Mouse (Mus musculus): ENCODE measurements around the gene Slc39a5. TPM values are rescaled to one million over a fixed set of nuclear protein-coding genes. Genes with fewer than 3 reads are reported as not detected.

The Slc39a5 gene
- total RNA-seq (2021) = not detected
- long read RNA-seq, experiment 1 = 0 reads
- long read RNA-seq, experiment 2 = 0 reads

- Histone ChIP-seq H3K27ac (no peak within 1 kb of the TSS), H3K4me3 (no peak within 1 kb of the TSS)
- no peak for DNase-seq
- intact Hi-C loops (cut with DNase I) = loop anchor here (2.0 kb wide), 1 partner anchor 14 kb away; no protein-coding TSS in a partner anchor
- TF ChIP-seq CTCF (IDR thresholded peaks at IDR 0.05) = no peak
Measured at GRCm38 (mm10) chr10:128401056-128401455, at the start of gene Slc39a5. Gene Slc39a5, minus strand, starts transcription at chr10:128401229.

DNA sequence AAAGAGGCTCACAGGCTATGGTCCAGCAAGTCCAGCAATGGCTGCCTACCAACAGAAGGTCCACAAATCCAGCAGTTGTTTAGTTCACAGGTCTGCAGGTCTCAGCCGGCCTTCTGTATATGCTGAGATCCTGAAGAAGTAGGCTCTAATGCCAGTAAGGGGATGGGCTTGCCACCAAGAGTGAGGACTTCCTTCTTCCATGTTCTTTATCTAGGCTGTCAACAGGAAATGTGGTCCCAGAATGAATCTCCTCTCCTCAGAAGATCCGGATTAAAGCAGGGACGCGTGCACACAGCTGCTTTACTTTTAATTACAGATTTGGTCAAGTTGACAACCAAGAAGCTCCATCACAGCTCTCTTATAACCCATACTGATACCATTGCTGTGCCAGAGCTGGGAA lies 44.4 kb upstream of the Slc39a5 start:
- Histone ChIP-seq H3K27ac (peak overlapping the region; percentile 31; the same call in 1 of the 2 replicates), H3K4me3 (no peak overlapping the region)
- DNase-seq = no peak
- intact Hi-C loops (cut with DNase I) = no loop called here
- TF ChIP-seq CTCF (IDR thresholded peaks at IDR 0.05) = no peak

- no peak overlapping the region for H3K4me3 ChIP-seq
- no peak for DNase-seq
- intact Hi-C loops (cut with DNase I) = no loop called here
- no peak overlapping the region for H3K27ac ChIP-seq
- no peak for TF ChIP-seq CTCF (IDR thresholded peaks at IDR 0.05)
Measured at GRCm38 (mm10) chr10:128444354-128444753, 43.3 kb upstream of the Slc39a5 start.

GRCm38 (mm10) chr10:128442718-128443117 lies 41.7 kb upstream of the Slc39a5 start:
- TF ChIP-seq CTCF (IDR thresholded peaks at IDR 0.05) = no peak
- intact Hi-C loops (cut with DNase I) = no loop called here
- no peak for DNase-seq

GRCm38 (mm10) chr10:128441324-128442119 lies 40.5 kb upstream of the Slc39a5 start:
- H3K27ac ChIP-seq = no peak overlapping the region
- DNase-seq = no peak
- no peak for TF ChIP-seq CTCF (IDR thresholded peaks at IDR 0.05)
- no peak overlapping the region for H3K4me3 ChIP-seq
- intact Hi-C loops (cut with DNase I) = no loop called here

More at GRCm38 (mm10) chr10:128442718-128443117, 41.7 kb upstream of the Slc39a5 start:
- H3K27ac ChIP-seq = no peak overlapping the region
- no peak overlapping the region for H3K4me3 ChIP-seq

- H3K4me3 ChIP-seq = no peak overlapping the region
- intact Hi-C loops (cut with DNase I) = no loop called here
- no peak for DNase-seq
- TF ChIP-seq CTCF (IDR thresholded peaks at IDR 0.05) = peak; percentile 49
- no peak overlapping the region for H3K27ac ChIP-seq
Measured at GRCm38 (mm10) chr10:128440407-128440806, 39.4 kb upstream of the Slc39a5 start.

DNA sequence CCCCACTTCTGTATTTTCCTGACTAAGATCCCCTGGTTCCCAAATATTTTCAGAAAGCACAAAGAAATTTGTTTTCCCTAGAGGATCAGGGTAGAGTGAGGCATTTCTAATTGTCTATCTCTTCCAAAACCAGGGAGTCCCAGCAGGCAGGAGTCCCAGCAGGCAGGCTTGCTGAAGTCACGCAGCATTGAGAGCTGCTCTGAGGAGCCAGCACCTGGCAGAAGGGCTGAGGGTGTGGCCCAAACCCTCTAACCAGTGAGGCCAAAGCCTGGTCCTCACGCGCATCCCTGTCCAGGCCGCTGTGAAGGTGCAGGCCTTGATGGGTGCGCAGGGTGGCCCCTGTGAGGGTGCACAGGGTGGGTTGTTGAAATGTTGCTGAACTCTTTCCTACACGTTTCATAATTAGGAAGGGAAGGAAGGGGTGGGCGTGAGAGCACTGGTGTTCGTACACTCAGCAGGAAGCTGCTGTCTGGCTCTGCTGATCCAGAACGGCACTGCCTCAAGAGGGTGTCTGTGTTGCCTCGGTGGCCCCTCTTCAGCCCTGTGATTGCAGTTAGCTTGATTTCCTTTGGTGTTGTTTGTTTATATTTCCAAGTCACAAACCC lies 37.7 kb upstream of the Slc39a5 start:
- H3K27ac ChIP-seq = peak overlapping the region; percentile 57
- DNase-seq = no peak
- no peak overlapping the region for H3K4me3 ChIP-seq
- intact Hi-C loops (cut with DNase I) = no loop called here
- TF ChIP-seq CTCF (IDR thresholded peaks at IDR 0.05) = no peak

GRCm38 (mm10) chr10:128436376-128436775 lies 35.3 kb upstream of the Slc39a5 start:
- Histone ChIP-seq H3K4me3 (no peak overlapping the region), H3K27ac (peak overlapping the region; percentile 73)
- intact Hi-C loops (cut with DNase I) = no loop called here
- DNase-seq = no peak
- TF ChIP-seq CTCF (IDR thresholded peaks at IDR 0.05) = no peak

DNA sequence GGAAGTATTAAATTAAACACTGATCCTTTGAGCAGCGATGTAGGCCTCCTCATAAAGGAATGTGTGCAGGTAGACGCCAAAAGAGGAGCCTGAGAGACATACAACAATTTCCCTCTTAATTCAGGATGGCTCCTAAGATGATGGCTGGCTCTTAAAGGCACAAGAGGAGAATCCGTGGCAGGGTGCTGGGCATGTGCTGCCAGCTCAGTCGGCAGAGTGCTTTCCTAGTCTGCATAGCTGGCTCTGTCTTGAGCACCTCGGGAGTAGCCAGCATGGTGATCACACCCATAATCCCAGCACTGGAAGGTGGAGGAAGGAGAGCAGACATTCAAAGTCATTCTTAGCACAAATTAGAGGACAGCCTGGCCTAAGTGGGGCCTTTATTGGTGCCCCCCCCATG lies 34.8 kb upstream of the Slc39a5 start:
- Histone ChIP-seq H3K4me3 (no peak overlapping the region), H3K27ac (peak overlapping the region; percentile 73)
- intact Hi-C loops (cut with DNase I) = no loop called here
- no peak for TF ChIP-seq CTCF (IDR thresholded peaks at IDR 0.05)
- peak; percentile 57 for DNase-seq

- Histone ChIP-seq H3K27ac (peak overlapping the region; percentile 73), H3K4me3 (no peak overlapping the region)
- intact Hi-C loops (cut with DNase I) = no loop called here
- peak; percentile 73 for DNase-seq
- TF ChIP-seq CTCF (IDR thresholded peaks at IDR 0.05) = no peak
Measured at GRCm38 (mm10) chr10:128435186-128435823, 34.3 kb upstream of the Slc39a5 start.

DNA sequence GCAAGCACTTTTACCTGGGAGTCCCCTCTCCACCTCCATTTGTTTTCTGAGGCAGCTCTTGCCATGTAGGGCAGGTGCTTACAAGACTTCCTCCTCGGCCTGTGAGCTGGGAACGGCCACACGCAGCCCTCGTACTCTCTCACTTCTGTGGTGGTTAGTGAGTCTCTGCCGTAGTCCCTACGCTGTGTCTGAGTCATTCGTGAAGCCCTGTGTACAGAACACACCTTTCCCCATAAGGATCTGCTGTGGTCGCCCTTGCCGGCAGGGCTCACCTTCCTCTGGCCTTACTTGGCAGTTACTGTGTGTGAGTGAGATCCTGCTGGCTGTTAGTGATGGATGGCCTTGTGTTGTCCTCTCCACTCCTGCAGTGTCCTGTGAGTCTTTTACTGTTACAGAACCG lies 33.7 kb upstream of the Slc39a5 start:
- H3K27ac ChIP-seq = no peak overlapping the region
- intact Hi-C loops (cut with DNase I) = no loop called here
- no peak for DNase-seq
- H3K4me3 ChIP-seq = no peak overlapping the region
- no peak for TF ChIP-seq CTCF (IDR thresholded peaks at IDR 0.05)

GRCm38 (mm10) chr10:128433417-128433816 lies 32.4 kb upstream of the Slc39a5 start:
- H3K4me3 ChIP-seq = no peak overlapping the region
- no peak overlapping the region for H3K27ac ChIP-seq
- TF ChIP-seq CTCF (IDR thresholded peaks at IDR 0.05) = no peak
- no peak for DNase-seq
- intact Hi-C loops (cut with DNase I) = no loop called here

DNA sequence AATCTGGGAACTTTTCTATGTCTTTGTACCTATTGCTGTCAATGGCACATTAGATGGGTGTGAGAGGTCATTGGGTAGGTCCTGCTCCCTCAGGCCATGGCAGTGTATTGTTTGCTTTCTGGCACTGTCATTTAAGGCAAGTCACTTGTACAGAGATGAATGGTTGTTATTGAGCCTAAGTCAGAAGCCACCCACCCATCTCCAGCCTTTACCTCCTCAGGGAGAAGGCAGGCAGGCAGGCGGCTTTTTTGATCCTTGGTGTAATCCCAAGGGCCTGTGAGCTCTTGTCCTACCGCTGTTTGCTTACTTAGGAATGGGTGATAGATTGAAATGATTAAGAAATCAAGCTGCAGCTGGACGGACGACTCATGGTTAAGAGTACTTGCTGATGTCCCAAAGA lies 28.4 kb upstream of the Slc39a5 start:
- Histone ChIP-seq H3K27ac (no peak overlapping the region), H3K4me3 (no peak overlapping the region)
- no peak for DNase-seq
- intact Hi-C loops (cut with DNase I) = no loop called here
- no peak for TF ChIP-seq CTCF (IDR thresholded peaks at IDR 0.05)

Measured in gastrocnemius, adult 2 months (tissue).